Mouse (Mus musculus) yolk sac, embryonic 10.5 days (tissue): ENCODE data around the gene Gm20379.

Experiments
- DNase-seq: peaks from one replicate; pipeline ENCODE4 v3.0.0-alpha.2; 2017; ENCODE audit warnings: low spot score

Gm20379 gene

DNA sequence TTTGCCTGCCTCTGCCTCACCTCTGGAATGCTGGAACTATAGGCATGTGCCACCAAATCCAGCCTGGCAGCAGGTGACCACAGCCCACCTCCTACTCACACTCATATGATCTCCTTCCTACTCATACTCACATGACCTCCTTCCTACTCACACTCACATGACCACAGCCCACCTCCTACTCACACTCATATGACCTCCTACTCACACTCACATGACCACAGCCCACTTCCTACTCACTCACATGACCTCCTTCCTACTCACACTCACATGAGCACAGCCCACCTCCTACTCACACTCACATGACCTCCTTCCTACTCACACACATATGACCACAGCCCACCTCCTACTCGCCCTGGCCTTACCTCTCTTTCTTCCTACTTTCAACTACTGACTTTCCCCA lies 31.1 kb downstream of the Gm20379 start:
- DNase-seq = no peak

- no peak for DNase-seq
These were observed 32.1 kb downstream of the Gm20379 start for GRCm38 (mm10) chr13:92337773-92338462.

DNA sequence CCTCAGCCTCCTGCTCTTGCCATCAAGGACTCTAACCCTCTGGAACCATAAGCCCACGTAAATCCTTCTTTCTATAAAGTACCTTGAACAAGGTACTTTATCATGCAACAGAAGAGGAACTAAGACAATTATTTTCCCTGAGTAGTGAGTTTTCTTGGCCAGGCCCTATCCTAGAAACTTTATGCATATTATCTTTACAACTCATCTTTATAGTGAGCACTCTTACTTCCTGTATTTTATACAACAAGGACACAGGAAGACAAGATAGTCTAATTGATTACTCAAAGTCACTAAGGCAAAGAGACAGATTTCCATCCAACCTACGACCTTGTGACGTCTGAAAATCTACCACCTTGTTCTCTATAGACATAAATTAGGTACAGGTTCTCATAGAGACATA lies 34.0 kb downstream of the Gm20379 start:
- DNase-seq = no peak

DNA sequence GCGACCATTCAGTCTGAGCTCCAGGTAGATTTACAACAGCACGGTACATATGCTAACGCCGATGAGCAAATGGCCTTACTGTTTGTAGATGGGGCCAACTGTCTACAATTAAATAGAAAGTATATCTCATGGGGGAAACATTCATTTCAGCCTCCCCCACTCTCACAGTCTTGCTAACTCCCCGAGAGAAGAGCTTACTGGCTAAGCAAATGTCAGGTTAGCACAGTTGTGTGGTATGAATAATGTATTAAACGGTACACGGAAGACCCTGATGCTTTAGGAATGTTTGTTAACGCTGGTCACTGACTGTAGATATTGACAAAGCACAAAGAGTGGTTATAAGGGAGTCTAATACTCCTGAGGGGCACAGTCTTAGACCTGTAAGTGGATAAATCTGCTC lies 38.3 kb downstream of the Gm20379 start:
- no peak for DNase-seq

- no peak for DNase-seq
These were observed 40.6 kb downstream of the Gm20379 start for GRCm38 (mm10) chr13:92346338-92346737.

DNA sequence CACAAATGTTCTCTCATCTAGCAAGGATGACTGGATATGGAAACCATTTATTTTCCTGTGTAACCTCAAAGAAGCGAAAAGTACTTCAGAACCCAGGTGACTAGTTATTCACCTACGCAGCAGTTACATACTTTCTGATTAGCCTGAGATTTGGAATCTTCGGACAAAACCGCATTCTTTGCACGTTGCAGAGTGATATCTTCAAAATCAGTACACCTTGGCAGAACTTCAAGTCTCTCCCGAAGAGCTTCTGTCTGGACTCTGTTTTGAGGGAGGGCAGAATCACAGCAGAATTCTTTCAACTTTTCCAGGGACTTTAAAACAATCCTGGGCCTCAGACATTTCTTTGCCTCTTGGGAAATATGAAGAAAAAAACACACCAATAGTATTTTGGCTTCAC lies 45.3 kb downstream of the Gm20379 start:
- DNase-seq = no peak

DNA sequence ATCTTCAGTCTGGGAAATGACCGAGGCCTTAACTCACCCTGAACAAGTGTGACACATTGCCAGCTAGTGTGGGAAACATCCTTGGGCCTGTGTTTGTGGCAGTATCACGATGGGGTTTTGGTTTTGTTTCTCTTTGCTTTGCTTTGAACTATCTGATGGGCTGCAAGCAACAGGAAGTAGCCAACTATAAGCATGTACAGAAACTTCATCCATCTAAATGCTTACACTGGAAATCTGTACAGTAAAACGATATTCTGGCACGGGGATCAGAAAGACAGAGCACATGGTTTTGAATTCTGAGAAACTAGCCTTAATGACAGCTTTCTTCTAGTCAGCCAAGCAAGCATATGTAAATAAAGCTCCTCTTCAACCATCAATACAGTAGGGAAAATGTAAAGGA lies 48.2 kb downstream of the Gm20379 start:
- DNase-seq = no peak

DNA sequence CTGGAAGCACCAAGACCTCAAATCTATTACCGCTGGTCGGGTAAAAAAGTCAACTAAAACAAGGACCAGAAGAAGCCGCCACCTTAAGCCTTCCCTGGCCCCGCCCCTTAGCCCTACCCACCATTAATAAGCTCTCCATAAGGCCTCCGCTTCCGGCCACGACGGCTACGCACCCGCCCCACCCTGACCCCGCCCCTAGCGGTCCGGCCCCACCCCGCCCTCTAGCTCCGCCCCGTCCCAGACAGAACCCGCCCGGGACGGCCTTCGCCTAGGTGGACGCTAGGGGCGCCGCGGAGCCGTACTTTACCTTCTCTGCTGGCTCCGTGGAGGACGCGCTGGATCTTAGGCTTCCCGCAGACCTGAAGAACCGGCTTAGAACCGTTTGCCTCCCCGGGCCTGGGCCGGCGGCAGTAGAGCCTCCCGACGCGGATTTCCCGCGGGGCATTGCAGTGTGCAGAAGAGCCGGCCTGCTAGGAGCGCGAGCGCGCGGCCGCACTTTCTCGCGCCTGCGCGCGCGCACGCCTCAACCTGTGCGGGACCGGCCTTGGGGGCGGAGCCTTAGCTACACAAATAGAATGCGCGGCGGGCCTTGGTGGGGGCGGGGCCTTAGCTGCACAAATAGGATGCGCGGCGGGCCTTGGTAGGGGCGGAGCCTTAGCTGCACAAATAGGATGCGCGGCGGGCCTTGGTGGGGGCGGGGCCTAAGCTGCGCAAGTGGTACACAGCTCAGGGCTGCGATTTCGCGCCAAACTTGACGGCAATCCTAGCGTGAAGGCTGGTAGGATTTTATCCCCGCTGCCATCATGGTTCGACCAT lies 48.9 kb downstream of the Gm20379 start, which contains the start of the genes Dhfr and Msh3:
Dhfr (plus strand) TSS at position 271 of the 816 bp plus-strand sequence.
Msh3 (minus strand) TSS at position 548 of the 816 bp plus-strand sequence.
- DNase-seq = peak; percentile 99

- no peak for DNase-seq
These were observed 49.5 kb downstream of the Gm20379 start for GRCm38 (mm10) chr13:92355272-92355643.

DNA sequence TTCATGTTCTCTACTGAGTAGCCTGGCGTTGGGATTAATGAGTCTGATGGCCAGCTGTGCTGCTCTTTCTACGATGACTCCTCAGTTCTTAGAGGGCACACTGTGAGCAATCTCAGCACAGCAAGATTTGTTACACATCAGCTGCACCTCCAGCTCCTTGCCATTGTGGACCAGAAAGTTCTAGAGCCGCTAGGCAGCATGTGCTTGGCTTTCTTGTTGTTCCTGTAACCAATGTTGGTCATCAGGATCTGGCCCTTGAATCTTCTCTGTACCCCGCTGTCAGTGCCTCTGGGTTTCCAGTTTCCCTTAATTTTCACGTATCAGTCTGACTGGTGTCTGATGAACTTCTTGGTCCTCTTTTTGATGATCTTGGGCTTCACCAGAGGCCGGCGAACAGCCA lies 50.6 kb downstream of the Gm20379 start:
- no peak for DNase-seq
